Mouse (Mus musculus) limb, embryonic 13.5 days (tissue): ENCODE measurements around the gene Txnrd2. TPM values are rescaled to one million over a fixed set of nuclear protein-coding genes. Genes with fewer than 3 reads are reported as not detected.

Experiments
- ATAC-seq: fragments of 200-750 bp; cut with Nextera tagmentation; 2 replicates; pipeline ENCODE4 v1.8.0; 2017; ENCODE audit warnings: low read depth, moderate number of reproducible peaks, moderate TSS enrichment; ENCODE audit not compliant: low FRiP score
- H3K27ac ChIP-seq: fragments of 300-500 bp; sonication (generic); 2 replicates; pipeline ENCODE4 v1.5.1; 2015; ENCODE audit warnings: inconsistent platforms, mild to moderate bottlenecking, moderate library complexity
- H3K27me3 ChIP-seq: fragments of 300-500 bp; sonication (generic); 2 replicates; pipeline ENCODE4 v1.6.1; 2015; ENCODE audit warnings: mild to moderate bottlenecking, inconsistent platforms
- H3K36me3 ChIP-seq: fragments of 300-500 bp; sonication (generic); 2 replicates; pipeline ENCODE4 v1.6.1; 2015; ENCODE audit warnings: inconsistent platforms, mild to moderate bottlenecking, moderate library complexity
- H3K4me1 ChIP-seq: fragments of 300-500 bp; sonication (generic); 2 replicates; pipeline ENCODE4 v1.6.1; 2015; ENCODE audit warnings: inconsistent platforms
- H3K4me2 ChIP-seq: fragments of 300-500 bp; sonication (generic); replicated peaks from 2 replicates; pipeline ENCODE4 v1.6.1; 2015; ENCODE audit warnings: inconsistent platforms, mild to moderate bottlenecking, moderate library complexity
- H3K4me3 ChIP-seq: fragments of 300-500 bp; sonication (generic); 2 replicates; pipeline ENCODE4 v1.5.1; 2015; ENCODE audit warnings: moderate library complexity, mild to moderate bottlenecking, inconsistent platforms
- H3K9ac ChIP-seq: fragments of 300-500 bp; sonication (generic); 2 replicates; pipeline ENCODE4 v1.6.1; 2015; ENCODE audit warnings: mild to moderate bottlenecking, inconsistent platforms
- H3K9me3 ChIP-seq: fragments of 300-500 bp; sonication (generic); 2 replicates; pipeline ENCODE4 v1.6.1; 2016; ENCODE audit warnings: inconsistent platforms
- whole genome bisulfite sequencing: fragments of 180-500 bp; shearing (Covaris S2); methylation state at CpG from one replicate; pipeline ENCODE4 v1.1.7; 2015; 5-methylcytosine and 5-hydroxymethylcytosine counted together
- polyA plus RNA-seq: library from polyadenylated mRNA; unstranded; fragments of >200 nt; fragmentation: Nextera tagmentation; extraction: Ambion mirVana; gene quantifications from 2 replicates; pipeline ENCODE4 v1.2.1, GENCODE M21; 2015

Gene Txnrd2
- polyA plus RNA-seq, 1 experiment from 2014 or later: 19.8 TPM

- H3K36me3 ChIP-seq: no peaks in the 10 kb centered on the region
- peak overlapping the region; percentile 19; the same call in 1 of the 2 replicates for H3K9ac ChIP-seq
- H3K4me2 ChIP-seq: no peak overlapping the region
- H3K4me1 ChIP-seq: peaks cover 33% of the 10 kb centered on the region
- no peaks in the 10 kb centered on the region for H3K9me3 ChIP-seq
- ATAC-seq: no peak
- H3K27me3 ChIP-seq: no peaks in the 10 kb centered on the region
- H3K27ac ChIP-seq: peak overlapping the region; percentile 28; the same call in 1 of the 2 replicates
- 47% methylated on average over 4 of the region's 4 CpGs for WGBS
- no peak overlapping the region for H3K4me3 ChIP-seq
Observed at GRCm38 (mm10) chr16:18484386-18484785, 58.2 kb downstream of the Txnrd2 start.

DNA sequence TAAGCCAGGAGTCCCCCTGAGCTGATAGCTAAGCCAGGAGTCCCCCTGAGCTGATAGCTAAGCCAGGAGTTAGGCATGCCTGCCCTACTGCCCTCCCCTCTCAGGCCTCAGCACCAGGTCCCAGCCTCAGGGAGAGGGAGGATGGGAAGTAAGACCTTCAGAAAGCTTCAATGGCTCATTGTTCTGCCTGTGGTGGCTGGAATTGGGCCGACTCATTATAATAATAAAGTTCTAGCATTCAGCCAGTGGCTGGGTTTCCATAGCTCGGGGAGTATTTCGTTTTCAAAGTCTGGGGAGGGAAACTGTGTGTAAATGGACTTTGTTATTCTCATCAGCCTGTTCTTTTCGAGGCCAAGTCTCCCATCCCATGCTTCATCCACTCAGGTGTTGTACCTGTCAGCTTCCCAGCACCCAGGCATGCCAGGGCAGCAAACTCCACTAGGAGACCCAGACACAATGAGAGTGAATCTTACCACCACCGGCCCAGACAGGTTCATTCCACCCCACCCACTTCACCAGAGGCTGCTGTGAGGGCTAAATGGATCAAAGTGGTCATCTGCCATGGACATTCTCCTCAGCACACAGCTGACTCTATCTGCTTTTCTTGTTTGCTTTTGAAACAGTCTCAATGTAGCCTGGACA lies 58.7 kb downstream of the Txnrd2 start:
- 50% methylated on average over 5 of the region's 5 CpGs for WGBS
- Histone ChIP-seq H3K4me3 (no peak overlapping the region), H3K27me3 (no peaks in the 10 kb centered on the region), H3K4me1 (peaks cover 28% of the 10 kb centered on the region), H3K27ac (peak overlapping the region; percentile 28; the same call in 1 of the 2 replicates), H3K9me3 (no peaks in the 10 kb centered on the region), H3K36me3 (no peaks in the 10 kb centered on the region), H3K4me2 (no peak overlapping the region), H3K9ac (peak overlapping the region; percentile 19; the same call in 1 of the 2 replicates)
- no peak for ATAC-seq

DNA sequence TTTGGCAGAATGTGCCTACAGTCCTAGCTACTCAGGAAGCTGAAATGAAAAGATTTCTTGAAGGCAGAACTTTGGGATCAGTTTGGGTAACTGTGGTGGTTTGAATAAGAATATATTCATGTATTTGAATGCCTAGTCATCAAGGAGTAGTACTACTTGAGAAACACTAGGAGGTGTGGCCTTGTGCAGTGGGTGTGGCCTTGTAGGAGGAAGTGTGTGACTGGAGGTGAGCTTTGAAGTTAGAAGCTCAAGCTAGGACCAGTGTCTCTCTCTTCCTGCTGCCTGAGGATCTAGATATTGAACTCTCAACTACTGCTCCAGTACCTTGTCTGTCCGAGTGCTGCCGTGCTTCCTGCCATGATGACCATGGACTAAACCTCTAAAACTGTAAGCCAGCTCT lies 59.9 kb downstream of the Txnrd2 start:
- H3K27ac ChIP-seq: no peak overlapping the region
- ATAC-seq: no peak
- WGBS: 93% methylated on average over 2 of the region's 2 CpGs
- no peak overlapping the region for H3K4me3 ChIP-seq
- H3K9ac ChIP-seq: no peak overlapping the region
- H3K9me3 ChIP-seq: no peaks in the 10 kb centered on the region
- H3K4me2 ChIP-seq: no peak overlapping the region
- H3K4me1 ChIP-seq: peaks cover 20% of the 10 kb centered on the region
- H3K36me3 ChIP-seq: no peaks in the 10 kb centered on the region
- H3K27me3 ChIP-seq: no peaks in the 10 kb centered on the region

DNA sequence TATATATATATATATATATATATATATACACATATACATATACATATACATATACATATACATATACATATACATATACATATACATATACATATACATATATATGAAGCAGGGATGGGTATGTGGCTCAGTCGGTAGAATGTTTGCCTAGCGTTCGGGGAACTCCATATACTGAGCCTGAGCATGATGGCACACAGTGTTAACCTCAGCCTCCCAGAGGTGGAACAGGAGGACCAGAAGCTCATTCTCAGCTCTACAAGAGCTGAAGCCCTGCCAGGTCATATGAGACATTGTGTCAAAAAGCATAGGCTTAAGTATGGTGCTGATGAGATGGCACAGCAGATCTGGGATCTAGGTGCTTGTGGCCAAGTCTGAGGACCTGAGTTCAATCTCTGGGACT lies 64.1 kb downstream of the Txnrd2 start:
- peaks cover under 1% of the 10 kb centered on the region; the same call in 1 of the 2 replicates for H3K4me1 ChIP-seq
- 94% methylated on average over 3 of the region's 3 CpGs for WGBS
- ATAC-seq: no peak

DNA sequence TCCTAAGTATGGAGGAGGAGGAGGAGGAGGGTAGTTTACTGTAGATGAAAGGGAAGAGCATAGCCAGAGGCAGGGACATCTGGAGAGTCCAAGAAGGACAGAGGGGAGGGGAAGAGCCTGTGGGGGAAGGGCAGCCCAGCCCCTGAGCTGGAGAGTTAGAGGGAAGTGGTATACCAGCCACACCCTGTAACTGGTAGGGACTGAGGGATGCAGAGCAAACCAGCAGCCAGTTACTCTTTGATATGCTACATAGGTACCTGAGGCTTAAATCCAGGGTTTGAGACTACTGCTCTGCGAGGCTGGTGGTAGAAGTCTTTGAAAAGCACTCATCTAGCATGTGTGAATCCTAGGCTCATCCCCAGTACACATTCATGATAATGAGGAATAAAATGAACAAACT lies 64.7 kb downstream of the Txnrd2 start:
- Histone ChIP-seq H3K36me3 (no peaks in the 10 kb centered on the region), H3K4me2 (no peak overlapping the region), H3K27me3 (no peaks in the 10 kb centered on the region), H3K9ac (no peak overlapping the region), H3K4me3 (no peak overlapping the region), H3K27ac (no peak overlapping the region), H3K4me1 (no peaks in the 10 kb centered on the region), H3K9me3 (no peaks in the 10 kb centered on the region)
- 59% methylated on average over 1 of the region's 1 CpGs for WGBS
- no peak for ATAC-seq

More for the DNA sequence above, 64.1 kb downstream of the Txnrd2 start:
- H3K9me3 ChIP-seq: no peaks in the 10 kb centered on the region
- no peak overlapping the region for H3K9ac ChIP-seq
- no peak overlapping the region for H3K27ac ChIP-seq
- no peak overlapping the region for H3K4me3 ChIP-seq
- no peaks in the 10 kb centered on the region for H3K36me3 ChIP-seq
- H3K27me3 ChIP-seq: no peaks in the 10 kb centered on the region
- no peak overlapping the region for H3K4me2 ChIP-seq

GRCm38 (mm10) chr16:18497865-18498515 lies 71.8 kb downstream of the Txnrd2 start:
- WGBS: 7% methylated on average over 6 of the region's 6 CpGs
- H3K9ac ChIP-seq: peak overlapping the region; percentile 84
- no peaks in the 10 kb centered on the region for H3K27me3 ChIP-seq
- H3K4me1 ChIP-seq: peaks cover 25% of the 10 kb centered on the region
- peak overlapping the region; percentile 87 for H3K27ac ChIP-seq
- H3K36me3 ChIP-seq: peaks cover 22% of the 10 kb centered on the region
- H3K4me3 ChIP-seq: peak overlapping the region; percentile 78
- no peaks in the 10 kb centered on the region for H3K9me3 ChIP-seq
- ATAC-seq: no peak; the same call in 1 of the 2 replicates
- H3K4me2 ChIP-seq: peak overlapping the region; percentile 89

DNA sequence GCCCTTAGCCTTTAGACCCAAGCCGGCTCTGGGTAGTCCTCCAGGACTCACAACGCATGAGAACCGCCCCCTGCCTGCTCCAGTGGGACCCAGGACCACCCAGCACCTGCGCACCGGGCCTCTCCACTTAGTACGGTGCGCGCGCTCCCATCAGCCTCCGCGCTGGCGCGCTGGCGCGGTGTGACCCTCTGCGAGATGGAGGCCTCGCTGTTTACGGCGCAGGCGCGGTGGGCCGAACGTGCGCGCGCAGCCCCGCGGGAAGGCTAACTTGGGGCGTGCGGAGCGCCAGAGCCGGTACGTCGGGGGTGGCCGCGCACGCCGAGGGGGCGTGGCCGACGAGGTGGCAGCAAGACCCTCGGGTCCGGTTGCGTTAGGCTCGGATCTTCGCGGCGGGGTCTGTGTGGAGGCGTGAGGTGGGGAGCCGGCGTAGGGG lies 72.4 kb downstream of the Txnrd2 start, which contains the start of the genes Gnb1l and Rtl10:
TSS of gene Gnb1l (plus strand) at position 156 of the 433 bp plus-strand sequence.
TSS of gene Rtl10 (plus strand) at position 344 of the 433 bp plus-strand sequence.
- H3K27ac ChIP-seq: peak within 1 kb of the TSS; percentile 87
- peak within 1 kb of the TSS; percentile 89 for H3K4me2 ChIP-seq
- peaks cover 25% of the 10 kb centered on the region for H3K4me1 ChIP-seq
- peak within 1 kb of the TSS; percentile 78 for H3K4me3 ChIP-seq
- under 1% methylated on average over 47 of the region's 51 CpGs for WGBS
- H3K9ac ChIP-seq: peak within 1 kb of the TSS; percentile 84
- peak; percentile 96 for ATAC-seq
- H3K27me3 ChIP-seq: no peaks in the 10 kb centered on the region
- no peaks in the 10 kb centered on the region for H3K9me3 ChIP-seq
- peaks cover 24% of the 10 kb centered on the region for H3K36me3 ChIP-seq

DNA sequence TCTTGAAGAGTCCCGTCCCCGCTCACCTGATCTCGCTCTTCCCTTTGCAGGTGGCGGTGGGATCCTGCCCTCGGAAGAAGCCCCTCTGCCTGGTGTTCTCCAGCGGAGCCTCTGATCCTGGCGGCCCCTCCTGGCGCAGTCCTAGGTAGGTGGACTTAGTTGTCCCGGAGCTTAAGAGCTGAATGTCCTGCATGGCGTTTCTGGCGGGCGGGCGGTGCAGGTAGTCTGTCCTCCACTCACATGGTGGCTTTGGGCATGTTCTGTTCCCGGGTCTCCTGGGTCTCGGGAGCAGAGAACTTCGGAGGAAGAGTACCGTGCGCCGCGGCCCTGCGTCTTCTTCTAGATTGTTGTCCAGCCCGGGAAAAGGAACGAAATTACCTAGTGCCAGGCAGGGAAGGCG lies 72.8 kb downstream of the Txnrd2 start:
- Histone ChIP-seq H3K4me1 (peaks cover 25% of the 10 kb centered on the region), H3K27me3 (no peaks in the 10 kb centered on the region), H3K9me3 (no peaks in the 10 kb centered on the region), H3K4me3 (peak overlapping the region; percentile 78), H3K36me3 (peaks cover 28% of the 10 kb centered on the region), H3K4me2 (peak overlapping the region; percentile 89), H3K9ac (peak overlapping the region; percentile 84), H3K27ac (peak overlapping the region; percentile 48)
- WGBS: under 1% methylated on average over 24 of the region's 24 CpGs
- ATAC-seq: no peak

DNA sequence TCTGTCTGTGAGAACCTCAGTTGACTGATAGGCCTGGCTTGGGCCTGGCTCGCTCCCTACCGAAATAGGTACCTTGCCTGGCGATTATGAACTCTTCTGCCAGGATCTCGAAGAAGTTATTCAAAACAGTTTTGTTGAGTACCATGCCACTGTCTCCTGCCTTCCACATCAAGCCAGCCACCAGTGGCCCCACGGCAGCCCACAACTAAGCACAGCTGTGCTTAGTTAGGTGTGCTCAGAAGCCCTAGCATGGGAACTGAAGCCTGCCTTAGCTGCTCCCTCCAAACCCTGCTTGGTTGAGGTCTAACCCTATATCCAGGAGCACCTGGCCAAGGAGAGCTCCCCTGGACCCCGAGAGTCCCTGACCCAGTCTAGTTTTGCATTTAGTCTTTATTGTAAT lies 75.3 kb downstream of the Txnrd2 start:
- Histone ChIP-seq H3K36me3 (peaks cover 37% of the 10 kb centered on the region), H3K4me3 (no peak overlapping the region), H3K27ac (no peak overlapping the region), H3K4me1 (peaks cover 27% of the 10 kb centered on the region), H3K9me3 (no peaks in the 10 kb centered on the region), H3K27me3 (no peaks in the 10 kb centered on the region), H3K9ac (no peak overlapping the region; the same call in 1 of the 2 replicates), H3K4me2 (no peak overlapping the region)
- 93% methylated on average over 6 of the region's 6 CpGs for WGBS
- no peak for ATAC-seq

- no peak overlapping the region for H3K4me2 ChIP-seq
- whole genome bisulfite sequencing: 89% methylated on average over 14 of the region's 14 CpGs
- H3K4me1 ChIP-seq: peaks cover 35% of the 10 kb centered on the region
- no peaks in the 10 kb centered on the region for H3K27me3 ChIP-seq
- no peak overlapping the region for H3K4me3 ChIP-seq
- H3K27ac ChIP-seq: no peak overlapping the region
- no peaks in the 10 kb centered on the region for H3K9me3 ChIP-seq
- H3K9ac ChIP-seq: no peak overlapping the region
- ATAC-seq: no peak
- H3K36me3 ChIP-seq: peaks cover 37% of the 10 kb centered on the region
Observed at GRCm38 (mm10) chr16:18503566-18504342, 77.6 kb downstream of the Txnrd2 start.

DNA sequence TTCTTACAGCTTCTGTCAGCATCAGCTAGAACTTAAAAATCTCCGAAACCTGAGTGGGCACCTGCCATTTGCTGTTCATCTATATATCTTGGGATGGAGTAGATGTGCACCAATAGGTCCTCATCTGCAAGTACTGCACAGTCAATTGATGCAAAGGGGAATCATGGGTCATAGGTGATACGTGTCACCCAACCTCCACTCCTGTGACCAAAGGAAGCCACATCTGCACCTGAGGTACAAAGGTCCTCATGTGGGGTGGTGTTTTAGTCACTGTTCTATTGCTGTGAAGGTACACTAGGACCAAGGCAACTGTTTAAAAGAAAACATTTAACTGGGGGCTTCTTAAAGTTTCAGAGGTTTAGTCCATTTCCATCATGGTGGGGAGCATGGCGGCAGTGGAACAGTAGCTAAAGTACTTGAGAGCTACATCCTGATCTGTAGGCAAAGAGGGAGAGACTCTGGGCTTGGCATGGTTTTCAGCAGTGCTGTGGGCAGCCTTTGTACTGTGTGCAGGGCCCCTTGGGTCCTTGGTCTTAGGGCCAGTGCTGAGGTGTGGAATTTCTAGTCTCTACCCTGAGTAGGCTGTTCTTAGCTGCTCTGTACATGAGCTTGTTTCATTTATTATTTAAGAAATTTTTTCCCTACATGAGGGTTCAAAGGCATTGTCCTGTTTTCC lies 80.5 kb downstream of the Txnrd2 start:
- no peaks in the 10 kb centered on the region for H3K27me3 ChIP-seq
- WGBS: 95% methylated on average over 3 of the region's 3 CpGs
- H3K9ac ChIP-seq: no peak overlapping the region
- peaks cover 22% of the 10 kb centered on the region for H3K36me3 ChIP-seq
- H3K4me2 ChIP-seq: no peak overlapping the region
- no peaks in the 10 kb centered on the region for H3K9me3 ChIP-seq
- no peak for ATAC-seq
- no peak overlapping the region for H3K27ac ChIP-seq
- peaks cover 27% of the 10 kb centered on the region; the same call in 1 of the 2 replicates for H3K4me1 ChIP-seq
- no peak overlapping the region for H3K4me3 ChIP-seq
